Mouse (Mus musculus): ENCODE results near the gene Cdc6. TPM values are rescaled to one million over a fixed set of nuclear protein-coding genes. Genes with fewer than 3 reads are reported as not detected.

Cdc6 gene
- total and polyA plus RNA-seq, 2 experiments from 2014 or later: 1.3 to 2.3 TPM

GRCm38 (mm10) chr11:98889977-98890376 lies 17.6 kb upstream of the Cdc6 start:
- H3K36me3 ChIP-seq (ENCODE audit: insufficient read depth): peaks cover 77% of the 10 kb centered on the region
- WGBS: 91% methylated on average over 5 of the region's 5 CpGs
- TF ChIP-seq CTCF (IDR thresholded peaks at IDR 0.05; ENCODE audit: low read depth): no peak
- H3K9me3 ChIP-seq (ENCODE audit: low read length): no peaks in the 10 kb centered on the region
- ATAC-seq (no peak), DNase-seq (no peak)
- H3K27ac ChIP-seq (ENCODE audit: low read depth, low read length): no peak overlapping the region
- H3K4me2 ChIP-seq (ENCODE audit: low read depth): no peak overlapping the region
- H3K27me3 ChIP-seq (ENCODE audit: insufficient read depth, low read length): no peaks in the 10 kb centered on the region
- H3K4me3 ChIP-seq (ENCODE audit: low read depth, low read length): no peak overlapping the region
- no peaks in the 10 kb centered on the region for H3K4me1 ChIP-seq (ENCODE audit: insufficient read depth)
- H3K9ac ChIP-seq: no peak overlapping the region

GRCm38 (mm10) chr11:98892426-98892825 lies 15.2 kb upstream of the Cdc6 start:
- no peak overlapping the region for H3K4me3 ChIP-seq (ENCODE audit: low read depth, low read length)
- H3K4me2 ChIP-seq (ENCODE audit: low read depth): no peak overlapping the region
- H3K4me1 ChIP-seq (ENCODE audit: insufficient read depth): no peaks in the 10 kb centered on the region
- DNase-seq: no peak
- ATAC-seq: no peak
- no peaks in the 10 kb centered on the region for H3K9me3 ChIP-seq (ENCODE audit: low read length)
- no peak overlapping the region for H3K27ac ChIP-seq (ENCODE audit: low read depth, low read length)
- H3K27me3 ChIP-seq (ENCODE audit: insufficient read depth, low read length): no peaks in the 10 kb centered on the region
- WGBS: 41% methylated on average over 5 of the region's 5 CpGs
- H3K36me3 ChIP-seq (ENCODE audit: insufficient read depth): peaks cover 72% of the 10 kb centered on the region
- H3K9ac ChIP-seq: no peak overlapping the region
- TF ChIP-seq CTCF (IDR thresholded peaks at IDR 0.05; ENCODE audit: low read depth): no peak

- Histone ChIP-seq H3K9me3 (ENCODE audit: low read length) (no peaks in the 10 kb centered on the region), H3K27ac (ENCODE audit: low read depth, low read length) (no peak overlapping the region), H3K9ac (no peak overlapping the region), H3K4me1 (ENCODE audit: insufficient read depth) (no peaks in the 10 kb centered on the region), H3K36me3 (ENCODE audit: insufficient read depth) (peaks cover 65% of the 10 kb centered on the region), H3K27me3 (ENCODE audit: insufficient read depth, low read length) (no peaks in the 10 kb centered on the region), H3K4me3 (ENCODE audit: low read depth, low read length) (no peak overlapping the region), H3K4me2 (ENCODE audit: low read depth) (no peak overlapping the region)
- DNase-seq: no peak
- TF ChIP-seq CTCF (IDR thresholded peaks at IDR 0.05; ENCODE audit: low read depth): no peak
- no peak for ATAC-seq
- 91% methylated on average over 12 of the region's 12 CpGs for WGBS
These were observed 7.0 kb upstream of the Cdc6 start for GRCm38 (mm10) chr11:98900529-98901125.

GRCm38 (mm10) chr11:98902621-98903245 lies 4.9 kb upstream of the Cdc6 start:
- H3K4me3 ChIP-seq (ENCODE audit: low read depth, low read length): no peak overlapping the region
- H3K4me1 ChIP-seq (ENCODE audit: insufficient read depth): no peaks in the 10 kb centered on the region
- DNase-seq (no peak), ATAC-seq (no peak)
- no peak overlapping the region for H3K4me2 ChIP-seq (ENCODE audit: low read depth)
- TF ChIP-seq CTCF (IDR thresholded peaks at IDR 0.05; ENCODE audit: low read depth): no peak
- no peak overlapping the region for H3K27ac ChIP-seq (ENCODE audit: low read depth, low read length)
- peaks cover 47% of the 10 kb centered on the region for H3K36me3 ChIP-seq (ENCODE audit: insufficient read depth)
- 28% methylated on average over 10 of the region's 10 CpGs for WGBS
- H3K9me3 ChIP-seq (ENCODE audit: low read length): no peaks in the 10 kb centered on the region
- H3K9ac ChIP-seq: no peak overlapping the region
- H3K27me3 ChIP-seq (ENCODE audit: insufficient read depth, low read length): no peaks in the 10 kb centered on the region

- no peak for TF ChIP-seq CTCF (IDR thresholded peaks at IDR 0.05; ENCODE audit: low read depth)
- Histone ChIP-seq H3K27ac (ENCODE audit: low read depth, low read length) (no peak overlapping the region), H3K4me3 (ENCODE audit: low read depth, low read length) (no peak overlapping the region), H3K36me3 (ENCODE audit: insufficient read depth) (peaks cover 32% of the 10 kb centered on the region), H3K4me1 (ENCODE audit: insufficient read depth) (no peaks in the 10 kb centered on the region), H3K9me3 (ENCODE audit: low read length) (no peaks in the 10 kb centered on the region), H3K27me3 (ENCODE audit: insufficient read depth, low read length) (no peaks in the 10 kb centered on the region), H3K4me2 (ENCODE audit: low read depth) (no peak overlapping the region), H3K9ac (no peak overlapping the region)
- ATAC-seq (no peak), DNase-seq (no peak)
- WGBS: 92% methylated on average over 2 of the region's 2 CpGs
These were observed 3.0 kb upstream of the Cdc6 start for GRCm38 (mm10) chr11:98904577-98904976.

GRCm38 (mm10) chr11:98905033-98905432 lies 2.6 kb upstream of the Cdc6 start:
- no peak for DNase-seq
- Histone ChIP-seq H3K4me1 (ENCODE audit: insufficient read depth) (no peaks in the 10 kb centered on the region), H3K9me3 (ENCODE audit: low read length) (no peaks in the 10 kb centered on the region), H3K27ac (ENCODE audit: low read depth, low read length) (no peak overlapping the region), H3K27me3 (ENCODE audit: insufficient read depth, low read length) (no peaks in the 10 kb centered on the region), H3K4me2 (ENCODE audit: low read depth) (no peak overlapping the region), H3K9ac (no peak overlapping the region), H3K36me3 (ENCODE audit: insufficient read depth) (peaks cover 27% of the 10 kb centered on the region), H3K4me3 (ENCODE audit: low read depth, low read length) (no peak overlapping the region)
- WGBS: 88% methylated on average over 7 of the region's 7 CpGs
- no peak for ATAC-seq
- TF ChIP-seq CTCF (IDR thresholded peaks at IDR 0.05; ENCODE audit: low read depth): no peak

GRCm38 (mm10) chr11:98905583-98905982 lies 2.0 kb upstream of the Cdc6 start:
- 89% methylated on average over 4 of the region's 4 CpGs for WGBS
- peaks cover 22% of the 10 kb centered on the region for H3K36me3 ChIP-seq (ENCODE audit: insufficient read depth)
- H3K4me1 ChIP-seq (ENCODE audit: insufficient read depth): no peaks in the 10 kb centered on the region
- ATAC-seq (no peak), DNase-seq (no peak)
- H3K4me3 ChIP-seq (ENCODE audit: low read depth, low read length): no peak overlapping the region
- no peak overlapping the region for H3K27ac ChIP-seq (ENCODE audit: low read depth, low read length)
- no peak for TF ChIP-seq CTCF (IDR thresholded peaks at IDR 0.05; ENCODE audit: low read depth)
- no peak overlapping the region for H3K4me2 ChIP-seq (ENCODE audit: low read depth)
- no peaks in the 10 kb centered on the region for H3K9me3 ChIP-seq (ENCODE audit: low read length)
- no peak overlapping the region for H3K9ac ChIP-seq
- H3K27me3 ChIP-seq (ENCODE audit: insufficient read depth, low read length): no peaks in the 10 kb centered on the region
